Mouse (Mus musculus): Measurements from ENCODE around the gene Adgre1. TPM values are rescaled to one million over a fixed set of nuclear protein-coding genes. Genes with fewer than 3 reads are reported as not detected.
A peak's percentile ranks its signal among the peaks of the same experiment; 100 is the strongest.

Adgre1 gene
- 26.8 and 38.4 TPM in 2 replicates for polyA plus RNA-seq (2012; rRNA removed)

DNA sequence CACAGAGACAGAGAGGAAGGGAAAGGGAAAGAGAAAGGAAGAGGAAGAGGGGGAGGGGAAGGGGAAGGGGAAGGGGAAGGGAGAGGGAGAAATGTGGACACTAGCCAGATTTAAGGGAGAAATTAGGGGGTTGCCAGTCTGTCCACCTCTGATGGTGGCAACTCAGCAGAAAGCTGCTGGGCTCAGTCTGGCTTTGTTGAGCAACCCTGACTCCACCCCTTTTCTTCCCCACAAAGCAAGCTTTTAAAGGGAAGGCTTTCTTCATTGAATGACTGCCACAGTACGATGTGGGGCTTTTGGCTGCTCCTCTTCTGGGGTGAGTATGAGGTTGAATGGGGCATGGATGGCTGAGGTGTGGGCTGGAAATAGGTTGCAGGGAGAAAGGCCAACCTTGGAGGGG lies at the start of gene Adgre1:
Gene Adgre1, plus strand, starts transcription at position 251 of the 400 bp plus-strand sequence.
- Histone ChIP-seq H3K27ac (ENCODE audit: insufficient read depth, low read length) (0 out of 2 replicates have a peak within 1 kb of the TSS, but pooled peaks have one; percentile 0), H3K4me1 (ENCODE audit: control insufficient read depth, insufficient read depth, insufficient read length) (peaks cover 9% of the 10 kb centered on the region; the same call in 1 of the 2 replicates), H3K4me3 (ENCODE audit: extremely low read depth, insufficient read depth, insufficient read length) (peak within 1 kb of the TSS; percentile 39; the same call in 1 of the 2 replicates), H3K36me3 (ENCODE audit: control insufficient read depth, insufficient read depth, low read length) (no peaks in the 10 kb centered on the region), H3K27me3 (ENCODE audit: control insufficient read depth, insufficient read depth, low read length) (no peaks in the 10 kb centered on the region)
- TF ChIP-seq CTCF (IDR thresholded peaks at IDR 0.05; ENCODE audit: extremely low read depth, insufficient read depth, insufficient read length, insufficient replicate concordance) (no peak), POLR2A (IDR thresholded peaks at IDR 0.05; ENCODE audit: low read depth, low read length) (no peak)
- DNase-seq (ENCODE audit: low read depth in 1 of 2, low spot score in 2 of 2): no peak
- 6% methylated on average over 1 of the region's 1 CpGs for WGBS

- no peaks in the 10 kb centered on the region for H3K27me3 ChIP-seq (ENCODE audit: control insufficient read depth, insufficient read depth, low read length)
- no peak for DNase-seq (ENCODE audit: low read depth in 1 of 2, low spot score in 2 of 2)
- no peak overlapping the region for H3K4me3 ChIP-seq (ENCODE audit: extremely low read depth, insufficient read depth, insufficient read length)
- no peaks in the 10 kb centered on the region for H3K4me1 ChIP-seq (ENCODE audit: control insufficient read depth, insufficient read depth, insufficient read length)
- 75% methylated on average over 13 of the region's 13 CpGs for WGBS
- H3K36me3 ChIP-seq (ENCODE audit: control insufficient read depth, insufficient read depth, low read length): peaks cover 45% of the 10 kb centered on the region
- TF ChIP-seq POLR2A (IDR thresholded peaks at IDR 0.05; ENCODE audit: low read depth, low read length) (no peak), CTCF (IDR thresholded peaks at IDR 0.05; ENCODE audit: extremely low read depth, insufficient read depth, insufficient read length, insufficient replicate concordance) (no peak)
- no peak overlapping the region for H3K27ac ChIP-seq (ENCODE audit: insufficient read depth, low read length)
Observed at GRCm38 (mm10) chr17:57311801-57312200, 46.7 kb upstream of the Adgre1 start.

GRCm38 (mm10) chr17:57327615-57328014 lies 30.9 kb upstream of the Adgre1 start:
- WGBS: 80% methylated on average over 8 of the region's 8 CpGs
- Histone ChIP-seq H3K4me1 (ENCODE audit: control insufficient read depth, insufficient read depth, insufficient read length) (no peaks in the 10 kb centered on the region), H3K27ac (ENCODE audit: insufficient read depth, low read length) (no peak overlapping the region), H3K36me3 (ENCODE audit: control insufficient read depth, insufficient read depth, low read length) (peaks cover 42% of the 10 kb centered on the region), H3K27me3 (ENCODE audit: control insufficient read depth, insufficient read depth, low read length) (no peaks in the 10 kb centered on the region), H3K4me3 (ENCODE audit: extremely low read depth, insufficient read depth, insufficient read length) (no peak overlapping the region)
- no peak for DNase-seq (ENCODE audit: low read depth in 1 of 2, low spot score in 2 of 2)
- TF ChIP-seq CTCF (IDR thresholded peaks at IDR 0.05; ENCODE audit: extremely low read depth, insufficient read depth, insufficient read length, insufficient replicate concordance) (no peak), POLR2A (IDR thresholded peaks at IDR 0.05; ENCODE audit: low read depth, low read length) (no peak)

DNA sequence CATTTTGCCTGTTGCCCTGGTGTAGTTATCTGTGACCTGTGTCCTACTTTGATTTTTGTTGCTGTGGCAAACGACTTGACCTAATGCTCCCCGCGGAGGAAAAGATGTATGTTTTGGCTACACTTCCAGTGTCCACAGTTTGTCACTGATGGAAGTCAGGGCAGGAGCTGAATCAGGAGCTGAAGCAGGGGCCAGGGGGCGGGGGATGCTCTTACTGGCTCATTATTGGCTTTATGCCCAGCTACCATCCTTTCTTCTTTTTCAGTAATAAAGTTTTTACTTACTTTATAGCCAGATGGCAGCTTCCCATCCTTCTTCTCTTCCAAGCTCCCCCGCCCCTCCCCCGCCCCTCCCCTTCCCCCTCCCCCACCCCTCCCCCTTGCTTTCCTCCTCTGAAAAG lies 29.5 kb upstream of the Adgre1 start:
- WGBS: 68% methylated on average over 6 of the region's 6 CpGs
- Histone ChIP-seq H3K27me3 (ENCODE audit: control insufficient read depth, insufficient read depth, low read length) (no peaks in the 10 kb centered on the region), H3K36me3 (ENCODE audit: control insufficient read depth, insufficient read depth, low read length) (peaks cover 35% of the 10 kb centered on the region), H3K27ac (ENCODE audit: insufficient read depth, low read length) (no peak overlapping the region), H3K4me1 (ENCODE audit: control insufficient read depth, insufficient read depth, insufficient read length) (no peaks in the 10 kb centered on the region), H3K4me3 (ENCODE audit: extremely low read depth, insufficient read depth, insufficient read length) (no peak overlapping the region)
- TF ChIP-seq POLR2A (IDR thresholded peaks at IDR 0.05; ENCODE audit: low read depth, low read length): no peak
- TF ChIP-seq CTCF (IDR thresholded peaks at IDR 0.05; ENCODE audit: extremely low read depth, insufficient read depth, insufficient read length, insufficient replicate concordance): no peak
- DNase-seq (ENCODE audit: low read depth in 1 of 2, low spot score in 2 of 2): no peak

- Histone ChIP-seq H3K4me1 (ENCODE audit: control insufficient read depth, insufficient read depth, insufficient read length) (no peaks in the 10 kb centered on the region), H3K36me3 (ENCODE audit: control insufficient read depth, insufficient read depth, low read length) (peaks cover 15% of the 10 kb centered on the region), H3K27me3 (ENCODE audit: control insufficient read depth, insufficient read depth, low read length) (no peaks in the 10 kb centered on the region), H3K27ac (ENCODE audit: insufficient read depth, low read length) (no peak overlapping the region), H3K4me3 (ENCODE audit: extremely low read depth, insufficient read depth, insufficient read length) (no peak overlapping the region)
- TF ChIP-seq CTCF (IDR thresholded peaks at IDR 0.05; ENCODE audit: extremely low read depth, insufficient read depth, insufficient read length, insufficient replicate concordance) (no peak), POLR2A (IDR thresholded peaks at IDR 0.05; ENCODE audit: low read depth, low read length) (no peak)
- no peak for DNase-seq (ENCODE audit: low read depth in 1 of 2, low spot score in 2 of 2)
- WGBS: 51% methylated on average over 8 of the region's 8 CpGs
Observed at GRCm38 (mm10) chr17:57330993-57331392, 27.5 kb upstream of the Adgre1 start.

- Histone ChIP-seq H3K4me3 (ENCODE audit: extremely low read depth, insufficient read depth, insufficient read length) (no peak overlapping the region), H3K27ac (ENCODE audit: insufficient read depth, low read length) (no peak overlapping the region), H3K36me3 (ENCODE audit: control insufficient read depth, insufficient read depth, low read length) (peaks cover 11% of the 10 kb centered on the region), H3K27me3 (ENCODE audit: control insufficient read depth, insufficient read depth, low read length) (no peaks in the 10 kb centered on the region), H3K4me1 (ENCODE audit: control insufficient read depth, insufficient read depth, insufficient read length) (peaks cover 2% of the 10 kb centered on the region; the same call in 1 of the 2 replicates)
- TF ChIP-seq CTCF (IDR thresholded peaks at IDR 0.05; ENCODE audit: extremely low read depth, insufficient read depth, insufficient read length, insufficient replicate concordance) (no peak), POLR2A (IDR thresholded peaks at IDR 0.05; ENCODE audit: low read depth, low read length) (no peak)
- no peak for DNase-seq (ENCODE audit: low read depth in 1 of 2, low spot score in 2 of 2)
- WGBS: 70% methylated on average over 4 of the region's 4 CpGs
Observed at GRCm38 (mm10) chr17:57332241-57332640, 26.2 kb upstream of the Adgre1 start.

DNA sequence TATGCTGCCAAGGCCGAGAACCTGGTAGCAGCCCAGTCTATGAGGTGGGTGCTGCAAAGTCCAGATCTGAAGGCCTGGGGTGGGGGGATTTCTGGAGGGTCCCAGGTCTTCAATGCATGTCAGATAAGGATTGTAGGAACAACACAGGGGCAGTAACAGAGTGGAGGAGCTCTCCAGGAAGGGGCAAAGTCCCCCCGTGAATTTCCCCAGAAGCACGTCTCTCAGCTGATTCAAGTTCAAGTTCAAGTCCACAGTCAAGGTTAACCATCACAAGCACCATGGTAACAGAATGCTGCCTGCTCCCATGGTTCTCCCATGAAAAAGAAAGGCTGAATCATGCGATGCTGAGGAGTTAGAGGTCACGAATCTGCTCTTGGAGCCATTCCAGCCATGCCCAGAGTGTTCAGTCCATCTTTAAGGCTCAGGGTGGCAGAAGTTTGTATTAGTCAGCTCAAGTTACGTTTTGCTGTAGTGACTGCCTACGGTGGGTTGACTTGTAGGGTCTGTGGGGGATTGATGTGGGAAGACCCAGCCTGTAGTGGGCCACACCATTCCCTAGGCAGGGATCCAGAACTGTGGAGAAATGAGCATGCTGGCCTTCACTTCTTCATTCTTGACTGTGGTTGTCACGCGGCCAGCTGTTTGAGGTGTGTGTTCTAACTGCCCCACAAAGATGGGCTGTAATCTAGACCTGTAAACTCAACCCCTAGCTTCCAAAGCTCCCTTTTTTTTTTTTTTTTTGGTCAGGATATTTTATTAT lies 24.3 kb upstream of the Adgre1 start:
- Histone ChIP-seq H3K4me3 (ENCODE audit: extremely low read depth, insufficient read depth, insufficient read length) (no peak overlapping the region), H3K27me3 (ENCODE audit: control insufficient read depth, insufficient read depth, low read length) (no peaks in the 10 kb centered on the region), H3K36me3 (ENCODE audit: control insufficient read depth, insufficient read depth, low read length) (no peaks in the 10 kb centered on the region), H3K27ac (ENCODE audit: insufficient read depth, low read length) (no peak overlapping the region), H3K4me1 (ENCODE audit: control insufficient read depth, insufficient read depth, insufficient read length) (peaks cover 15% of the 10 kb centered on the region; the same call in 1 of the 2 replicates)
- no peak for DNase-seq (ENCODE audit: low read depth in 1 of 2, low spot score in 2 of 2)
- 72% methylated on average over 9 of the region's 9 CpGs for WGBS
- TF ChIP-seq CTCF (IDR thresholded peaks at IDR 0.05; ENCODE audit: extremely low read depth, insufficient read depth, insufficient read length, insufficient replicate concordance) (no peak), POLR2A (IDR thresholded peaks at IDR 0.05; ENCODE audit: low read depth, low read length) (no peak)
